Mouse (Mus musculus): ENCODE data around the gene Mindy4. TPM values are rescaled to one million over a fixed set of nuclear protein-coding genes. Genes with fewer than 3 reads are reported as not detected.

Mindy4 gene
- polyA plus RNA-seq, 1 experiment from 2014 or later, result 13.9 TPM

DNA sequence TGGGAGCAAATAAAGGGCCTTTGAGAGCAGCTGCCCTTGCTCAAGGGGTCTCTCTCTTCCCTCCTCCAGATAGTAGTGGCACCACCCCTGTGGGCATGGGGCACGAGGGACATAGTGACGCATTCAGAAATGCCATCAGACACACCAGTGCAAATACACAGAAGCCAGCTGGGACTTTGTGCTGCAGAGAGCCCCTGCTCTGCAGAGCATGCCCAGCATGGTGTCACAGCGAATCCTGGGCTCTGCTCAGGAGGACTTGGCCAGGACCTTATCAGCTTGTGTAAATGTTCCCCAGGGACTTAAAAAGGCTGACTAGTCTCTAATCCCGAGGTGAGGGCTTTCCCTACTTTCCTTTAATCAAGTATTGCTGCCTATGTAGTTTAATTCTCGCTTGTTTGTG, 138.5 kb downstream of the Mindy4 start:
- Histone ChIP-seq H3K9me3 (no peaks in the 10 kb centered on the region), H3K4me1 (no peaks in the 10 kb centered on the region), H3K36me3 (replicated peaks) (no peaks in the 10 kb centered on the region), H3K27ac (no peak overlapping the region), H3K4me3 (no peak overlapping the region), H3K9ac (no peak overlapping the region), H3K27me3 (replicated peaks) (no peaks in the 10 kb centered on the region), H3K4me2 (no peak overlapping the region)
- ATAC-seq (replicated peaks), result no peak; the same call in 1 of the 2 replicates
- 33% methylated on average over 5 of the region's 5 CpGs for WGBS

DNA sequence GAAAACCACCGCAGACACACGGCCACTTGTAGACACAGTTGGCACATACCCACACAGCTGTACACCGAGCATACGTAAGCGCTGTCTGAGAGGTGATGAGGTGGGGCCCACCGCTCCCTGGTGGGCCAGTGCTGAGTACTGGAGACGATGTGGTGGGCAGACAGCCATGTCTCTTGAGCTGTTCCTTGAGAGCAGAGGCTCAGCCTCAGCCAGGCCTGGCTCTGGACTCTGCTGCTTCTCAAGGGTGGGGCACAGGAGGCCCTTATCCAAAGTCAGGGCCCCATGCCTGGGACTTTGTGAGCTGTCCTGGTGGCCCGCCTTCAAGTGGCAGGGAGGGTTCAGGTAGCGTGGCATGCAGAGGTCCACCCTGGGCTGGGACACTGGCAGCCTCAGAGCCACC, 139.1 kb downstream of the Mindy4 start:
- 0 out of 2 replicates have a peak, but pooled peaks have one; percentile 31 for ATAC-seq (replicated peaks)
- Histone ChIP-seq H3K4me3 (no peak overlapping the region), H3K9ac (no peak overlapping the region), H3K36me3 (replicated peaks) (no peaks in the 10 kb centered on the region), H3K9me3 (no peaks in the 10 kb centered on the region), H3K27me3 (replicated peaks) (no peaks in the 10 kb centered on the region), H3K4me1 (no peaks in the 10 kb centered on the region), H3K27ac (no peak overlapping the region), H3K4me2 (no peak overlapping the region)
- WGBS, result 75% methylated on average over 9 of the region's 9 CpGs

DNA sequence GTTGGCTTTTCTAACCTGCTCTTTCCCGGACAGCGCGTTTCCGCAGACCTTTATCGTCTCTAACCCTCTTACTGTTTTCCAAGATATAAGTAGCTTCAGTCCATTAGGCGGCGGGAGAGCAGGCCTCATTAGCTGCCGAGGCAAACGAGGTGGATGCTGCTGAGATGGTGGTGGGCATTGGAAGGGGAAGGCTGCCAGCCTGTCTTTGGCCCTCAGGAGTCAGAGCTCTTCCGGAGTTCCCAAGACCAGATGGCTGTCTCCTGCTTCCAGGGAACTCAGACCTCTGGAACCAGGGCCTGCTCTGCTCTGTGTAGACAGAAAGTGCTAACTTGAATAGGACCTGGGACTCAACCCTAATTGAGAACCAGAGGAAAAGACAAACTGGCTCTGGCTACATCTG, 140.3 kb downstream of the Mindy4 start:
- 81% methylated on average over 10 of the region's 10 CpGs for WGBS
- Histone ChIP-seq H3K27ac (no peak overlapping the region), H3K4me3 (no peak overlapping the region), H3K4me2 (no peak overlapping the region), H3K27me3 (replicated peaks) (no peaks in the 10 kb centered on the region), H3K4me1 (no peaks in the 10 kb centered on the region), H3K9me3 (no peaks in the 10 kb centered on the region), H3K36me3 (replicated peaks) (no peaks in the 10 kb centered on the region), H3K9ac (no peak overlapping the region)
- ATAC-seq (replicated peaks), result no peak

DNA sequence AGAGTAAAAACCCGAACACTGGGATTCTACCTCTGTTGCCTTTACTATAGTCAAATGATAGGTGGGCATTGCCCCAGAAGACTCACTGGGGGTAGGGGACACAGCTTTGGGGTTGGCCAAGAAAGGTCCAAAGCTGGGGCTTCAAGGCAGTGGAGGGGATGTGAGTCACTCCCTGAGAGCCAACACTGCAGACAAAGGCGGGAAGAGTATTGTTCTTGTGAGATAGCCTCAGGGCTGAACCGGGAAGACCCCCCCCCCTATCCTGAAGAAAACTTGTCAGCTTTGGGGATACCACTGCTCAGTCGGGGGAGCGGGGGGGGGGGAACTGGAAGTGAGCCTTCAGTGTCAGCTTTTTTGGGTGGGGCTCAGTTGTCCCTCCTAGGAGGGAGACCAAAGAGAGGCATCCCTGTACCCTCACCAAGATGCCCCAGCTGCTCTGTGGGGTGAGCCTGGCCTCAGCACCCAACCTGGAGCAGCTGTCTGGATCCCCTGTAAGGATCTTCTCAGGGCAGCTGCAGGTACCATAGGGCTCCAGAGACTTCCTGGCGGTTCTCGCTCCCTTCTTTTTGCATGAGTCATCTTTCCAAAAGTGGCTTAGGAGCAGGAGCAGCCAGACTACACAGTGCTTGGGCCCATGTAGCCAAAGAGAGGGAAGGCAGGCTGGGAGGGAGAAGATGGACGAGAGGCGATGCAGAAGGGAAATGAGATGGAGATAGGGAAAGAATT, 141.3 kb downstream of the Mindy4 start:
- no peaks in the 10 kb centered on the region for H3K9me3 ChIP-seq

DNA sequence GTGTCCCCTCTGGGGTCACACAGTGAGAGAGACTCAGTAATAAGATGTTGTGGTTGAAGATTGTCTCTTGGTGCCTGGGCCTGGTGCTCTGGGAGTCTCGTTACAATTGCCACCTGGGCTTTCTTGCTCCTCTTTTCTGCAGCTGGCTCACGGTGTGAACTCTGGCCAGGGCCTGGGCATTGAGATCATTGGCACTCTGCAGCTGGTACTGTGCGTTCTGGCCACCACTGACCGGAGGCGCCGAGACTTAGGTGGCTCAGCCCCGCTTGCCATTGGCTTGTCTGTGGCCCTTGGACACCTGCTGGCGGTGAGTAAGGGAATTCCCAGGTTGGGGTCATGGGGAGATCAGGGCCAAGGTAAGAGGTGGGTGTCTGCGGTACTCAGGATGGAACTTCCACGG, 142.1 kb downstream of the Mindy4 start:
- WGBS, result 90% methylated on average over 10 of the region's 10 CpGs
- no peaks in the 10 kb centered on the region for H3K9me3 ChIP-seq
- no peak overlapping the region for H3K4me3 ChIP-seq
- no peaks in the 10 kb centered on the region for H3K4me1 ChIP-seq
- no peak overlapping the region for H3K27ac ChIP-seq
- no peaks in the 10 kb centered on the region for H3K27me3 ChIP-seq (replicated peaks)
- H3K36me3 ChIP-seq (replicated peaks), result no peaks in the 10 kb centered on the region
- H3K9ac ChIP-seq, result no peak overlapping the region
- no peak overlapping the region for H3K4me2 ChIP-seq
- ATAC-seq (replicated peaks), result no peak

More for the DNA sequence above, 141.3 kb downstream of the Mindy4 start:
- H3K4me3 ChIP-seq, result no peak overlapping the region
- ATAC-seq (replicated peaks), result no peak
- 89% methylated on average over 9 of the region's 9 CpGs for WGBS
- H3K27ac ChIP-seq, result no peak overlapping the region
- H3K36me3 ChIP-seq (replicated peaks), result no peaks in the 10 kb centered on the region
- H3K9ac ChIP-seq, result no peak overlapping the region
- H3K4me2 ChIP-seq, result no peak overlapping the region
- H3K4me1 ChIP-seq, result no peaks in the 10 kb centered on the region
- no peaks in the 10 kb centered on the region for H3K27me3 ChIP-seq (replicated peaks)

DNA sequence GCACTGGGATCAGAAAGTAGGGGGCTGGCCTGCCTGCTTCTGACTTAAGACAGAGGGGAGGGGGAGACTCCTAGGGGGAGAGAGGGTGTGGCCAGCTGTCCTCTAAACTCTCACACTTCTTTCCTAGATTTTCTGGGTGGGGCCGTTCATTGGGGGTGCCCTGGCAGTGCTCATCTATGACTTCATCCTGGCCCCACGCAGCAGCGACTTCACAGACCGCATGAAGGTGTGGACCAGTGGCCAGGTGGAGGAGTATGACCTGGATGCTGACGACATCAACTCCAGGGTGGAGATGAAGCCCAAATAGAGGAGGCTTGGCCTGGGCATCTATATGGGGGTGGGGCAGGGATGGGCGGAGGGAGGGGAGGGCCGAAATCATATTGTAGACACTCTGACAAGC, 143.3 kb downstream of the Mindy4 start:
- Histone ChIP-seq H3K36me3 (replicated peaks) (no peaks in the 10 kb centered on the region), H3K27ac (no peak overlapping the region), H3K27me3 (replicated peaks) (no peaks in the 10 kb centered on the region), H3K4me2 (no peak overlapping the region), H3K4me3 (no peak overlapping the region), H3K9ac (no peak overlapping the region), H3K4me1 (no peaks in the 10 kb centered on the region), H3K9me3 (no peaks in the 10 kb centered on the region)
- ATAC-seq (replicated peaks), result no peak
- WGBS, result 89% methylated on average over 7 of the region's 7 CpGs

DNA sequence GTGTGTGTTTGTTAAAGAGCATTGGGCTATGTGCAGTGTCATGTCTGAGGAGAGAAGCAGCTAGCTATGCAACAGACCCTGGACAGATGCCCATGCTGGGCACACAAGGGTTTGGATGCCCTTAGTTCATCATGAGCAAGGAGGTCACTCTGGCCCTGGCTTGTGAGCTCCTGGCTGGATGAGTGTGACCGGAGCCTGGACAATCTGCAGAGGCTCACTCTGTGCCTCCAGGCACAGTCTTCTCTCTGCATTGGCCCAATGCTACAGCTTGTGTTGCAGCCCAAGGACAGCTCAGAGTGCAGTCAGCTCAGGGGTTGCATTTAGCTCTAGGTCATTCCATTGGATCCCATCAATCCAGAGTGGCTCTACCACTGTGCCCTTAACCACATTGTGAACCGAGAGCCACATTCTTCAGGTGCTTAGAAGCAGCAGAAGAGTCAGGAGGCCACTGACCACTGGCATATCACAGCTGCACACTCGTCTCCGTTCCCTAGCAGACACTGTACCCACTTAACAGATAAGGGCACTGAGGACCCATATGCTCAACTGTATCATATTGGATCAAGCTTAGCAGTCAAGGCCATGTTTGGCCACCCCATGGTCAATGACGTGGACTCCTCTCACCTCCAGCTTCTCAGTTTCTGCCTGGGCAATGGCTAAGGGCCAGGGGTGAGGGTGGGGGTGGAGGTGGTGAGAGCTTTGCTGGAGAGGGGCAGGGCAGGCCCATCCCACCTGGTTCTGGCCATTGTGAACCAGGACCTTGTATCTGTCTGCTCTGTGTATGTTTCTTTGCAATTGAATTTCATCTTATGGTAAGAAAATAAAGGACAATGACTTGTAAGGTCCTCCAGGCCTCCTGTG, 144.8 kb downstream of the Mindy4 start:
- no peaks in the 10 kb centered on the region for H3K9me3 ChIP-seq
- no peak for ATAC-seq (replicated peaks)
- H3K4me1 ChIP-seq, result no peaks in the 10 kb centered on the region
- H3K36me3 ChIP-seq (replicated peaks), result no peaks in the 10 kb centered on the region
- no peaks in the 10 kb centered on the region for H3K27me3 ChIP-seq (replicated peaks)
- 83% methylated on average over 5 of the region's 5 CpGs for WGBS
- no peak overlapping the region for H3K4me3 ChIP-seq
- H3K27ac ChIP-seq, result no peak overlapping the region
- H3K4me2 ChIP-seq, result no peak overlapping the region
- H3K9ac ChIP-seq, result no peak overlapping the region

DNA sequence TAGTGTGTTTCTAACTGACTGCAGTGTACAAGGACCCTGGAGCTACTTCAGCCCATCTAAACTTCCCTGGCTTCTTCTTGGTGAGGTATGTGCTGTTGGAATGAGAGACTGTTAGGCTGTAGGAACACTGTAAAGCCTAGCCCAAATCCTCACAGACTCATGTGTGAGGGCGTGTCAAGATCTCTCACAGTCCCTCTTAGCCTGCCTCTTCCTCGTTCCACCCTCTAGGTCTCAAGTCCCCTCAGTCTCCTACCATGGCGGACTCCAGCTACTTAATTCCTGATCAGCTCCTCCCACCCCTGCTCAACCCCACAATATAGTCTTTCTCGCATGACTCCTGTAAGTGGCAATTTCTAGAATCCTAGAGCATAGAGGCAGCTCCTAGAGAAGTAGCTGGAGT, 146.0 kb downstream of the Mindy4 start:
- H3K4me1 ChIP-seq, result no peaks in the 10 kb centered on the region
- WGBS, result 76% methylated on average over 4 of the region's 4 CpGs
- H3K9me3 ChIP-seq, result no peaks in the 10 kb centered on the region
- no peak overlapping the region for H3K27ac ChIP-seq
- no peak overlapping the region for H3K4me2 ChIP-seq
- H3K27me3 ChIP-seq (replicated peaks), result no peaks in the 10 kb centered on the region
- no peaks in the 10 kb centered on the region for H3K36me3 ChIP-seq (replicated peaks)
- no peak overlapping the region for H3K9ac ChIP-seq
- ATAC-seq (replicated peaks), result no peak
- H3K4me3 ChIP-seq, result no peak overlapping the region

DNA sequence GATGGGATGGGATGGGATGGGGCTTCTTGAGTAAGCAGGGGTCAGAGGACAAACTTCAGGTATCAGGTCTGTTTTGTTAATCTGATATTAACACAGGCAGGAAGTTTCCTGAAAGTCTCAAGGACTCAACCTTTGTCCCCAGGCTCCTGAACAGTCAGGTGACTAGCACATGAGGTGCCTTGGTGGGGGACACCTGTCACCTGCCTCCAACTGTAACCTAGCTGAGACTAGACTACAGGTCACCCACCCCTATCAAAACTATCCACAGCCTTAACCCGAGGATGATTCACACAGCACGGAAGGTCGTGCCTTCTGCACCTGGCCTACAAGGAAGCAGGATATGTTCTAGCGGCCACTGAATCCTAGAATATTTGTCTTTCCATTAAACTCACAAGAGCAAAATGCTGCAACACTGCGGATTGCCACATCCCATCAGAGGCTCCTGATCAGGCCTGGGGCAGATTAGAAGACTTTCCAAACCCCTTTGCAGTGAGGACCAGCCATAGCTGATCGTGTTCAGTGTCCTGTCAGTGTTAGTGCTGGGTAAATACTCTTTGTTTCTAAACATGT, 147.3 kb downstream of the Mindy4 start:
- H3K36me3 ChIP-seq (replicated peaks), result no peaks in the 10 kb centered on the region
- no peak for ATAC-seq (replicated peaks)
- WGBS, result 90% methylated on average over 6 of the region's 6 CpGs

DNA sequence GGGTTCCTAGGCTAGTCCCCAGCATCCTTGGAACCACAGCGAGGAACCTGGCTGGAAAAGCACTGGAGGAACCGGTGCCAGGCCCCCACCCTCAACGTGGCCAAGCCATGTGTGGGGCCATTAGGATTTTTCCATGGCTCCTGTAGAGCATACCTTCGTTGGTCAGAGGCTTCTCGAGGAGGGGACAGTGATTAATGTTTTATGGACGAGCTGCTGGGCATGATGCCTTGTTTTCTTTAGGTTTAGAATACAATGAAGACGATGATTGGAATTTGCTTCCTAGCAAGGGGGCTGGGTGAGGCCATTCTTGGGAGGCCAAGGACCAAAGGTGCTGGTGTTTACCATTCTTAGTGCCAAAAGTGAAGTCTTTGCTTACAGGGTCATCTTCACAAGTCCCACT, 148.5 kb downstream of the Mindy4 start:
- Histone ChIP-seq H3K4me2 (no peak overlapping the region), H3K4me1 (no peaks in the 10 kb centered on the region), H3K36me3 (replicated peaks) (no peaks in the 10 kb centered on the region), H3K9me3 (no peaks in the 10 kb centered on the region), H3K27me3 (replicated peaks) (no peaks in the 10 kb centered on the region), H3K27ac (no peak overlapping the region), H3K9ac (no peak overlapping the region), H3K4me3 (no peak overlapping the region)
- ATAC-seq (replicated peaks), result no peak
- WGBS, result 83% methylated on average over 7 of the region's 7 CpGs

More for the DNA sequence above, 147.3 kb downstream of the Mindy4 start:
- no peaks in the 10 kb centered on the region for H3K4me1 ChIP-seq
- no peaks in the 10 kb centered on the region for H3K9me3 ChIP-seq
- no peaks in the 10 kb centered on the region for H3K27me3 ChIP-seq (replicated peaks)
- no peak overlapping the region for H3K4me3 ChIP-seq
- H3K27ac ChIP-seq, result no peak overlapping the region
- no peak overlapping the region for H3K9ac ChIP-seq
- no peak overlapping the region for H3K4me2 ChIP-seq

DNA sequence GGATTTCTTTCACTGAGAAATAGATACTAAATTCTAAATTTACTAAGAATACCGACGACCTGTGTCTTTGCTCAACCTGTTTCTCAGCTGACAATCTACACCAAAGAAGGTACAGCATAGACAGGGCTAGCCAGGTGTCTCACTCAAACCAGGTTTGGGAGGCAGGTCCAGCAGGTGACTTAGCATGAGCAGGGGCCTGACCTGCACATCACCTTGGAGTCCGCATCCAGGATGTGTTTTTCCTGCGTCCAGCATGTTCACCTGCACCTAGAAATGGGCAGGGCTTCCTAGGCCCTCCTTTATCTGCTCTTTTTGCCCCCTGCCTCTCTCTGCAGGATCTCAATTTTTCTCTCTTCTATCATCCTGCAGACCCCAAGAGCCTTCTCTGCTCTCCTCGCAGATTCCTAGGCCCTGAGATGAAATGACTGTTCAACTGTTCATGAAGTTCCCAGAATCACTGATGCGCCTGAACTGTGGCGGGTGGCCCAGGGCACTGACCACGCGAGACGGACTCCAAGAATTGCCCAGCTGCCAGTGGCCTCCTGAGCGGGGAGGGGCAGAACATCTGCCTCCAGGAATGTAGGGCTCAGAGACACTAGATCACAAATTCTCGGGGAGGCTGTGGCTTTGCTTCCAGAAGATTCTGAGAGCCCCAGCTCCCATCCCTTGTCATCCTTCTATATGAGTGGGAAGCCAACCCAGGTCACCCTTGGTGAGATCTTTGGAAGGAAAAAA, 150.7 kb downstream of the Mindy4 start:
- no peaks in the 10 kb centered on the region for H3K4me1 ChIP-seq
- H3K9me3 ChIP-seq, result no peaks in the 10 kb centered on the region
- no peak overlapping the region for H3K27ac ChIP-seq
- H3K4me2 ChIP-seq, result no peak overlapping the region
- ATAC-seq (replicated peaks), result no peak
- 84% methylated on average over 12 of the region's 12 CpGs for WGBS
- H3K9ac ChIP-seq, result no peak overlapping the region
- H3K4me3 ChIP-seq, result no peak overlapping the region
- no peaks in the 10 kb centered on the region for H3K27me3 ChIP-seq (replicated peaks)
- H3K36me3 ChIP-seq (replicated peaks), result no peaks in the 10 kb centered on the region

DNA sequence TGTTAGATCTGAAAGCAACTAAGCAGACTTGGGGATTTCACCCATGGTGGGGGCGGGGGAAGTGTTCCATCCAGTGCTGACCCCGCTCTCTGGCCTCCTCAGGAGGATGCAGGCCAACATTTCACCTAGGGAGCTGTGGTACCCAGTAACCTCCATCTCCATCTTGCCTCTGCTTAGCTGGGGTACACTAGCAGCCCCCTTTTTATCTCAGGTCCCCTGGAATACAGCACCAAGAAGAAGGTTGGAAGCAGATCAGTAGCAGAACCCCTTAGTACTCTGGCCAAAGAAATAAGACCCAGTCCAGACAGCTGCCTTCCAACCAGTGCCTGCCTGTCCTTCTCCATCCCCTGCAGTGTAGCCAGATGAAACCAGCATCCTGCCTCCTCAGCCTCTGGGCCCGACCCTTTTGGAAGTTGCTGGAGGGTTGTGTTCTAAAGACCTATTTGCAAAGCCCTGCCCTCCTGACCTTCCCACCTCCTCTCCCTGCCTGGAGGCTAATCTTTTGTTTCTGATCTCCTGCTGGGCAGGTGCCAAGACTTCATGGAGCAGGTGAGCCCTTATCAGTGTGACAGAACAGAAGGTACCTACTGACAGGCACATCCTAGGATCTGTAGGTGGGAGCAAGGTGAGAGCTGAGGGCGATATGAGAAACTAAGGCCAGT, 151.4 kb downstream of the Mindy4 start:
- Histone ChIP-seq H3K4me2 (no peak overlapping the region), H3K4me1 (no peaks in the 10 kb centered on the region), H3K27ac (no peak overlapping the region), H3K4me3 (no peak overlapping the region), H3K9ac (no peak overlapping the region), H3K27me3 (replicated peaks) (no peaks in the 10 kb centered on the region), H3K36me3 (replicated peaks) (no peaks in the 10 kb centered on the region), H3K9me3 (no peaks in the 10 kb centered on the region)
- ATAC-seq (replicated peaks), result no peak
- 77% methylated on average over 4 of the region's 4 CpGs for WGBS

Data from midbrain, embryonic 15.5 days (tissue).